Mouse (Mus musculus) neural tube, embryonic 15.5 days (tissue): Measurements from ENCODE around the gene Mindy2. TPM values are rescaled to one million over a fixed set of nuclear protein-coding genes. Genes with fewer than 3 reads are reported as not detected.

Experiments used
- ATAC-seq: fragments of 200-750 bp; cut with Nextera tagmentation; 2 replicates; pipeline ENCODE4 v1.8.0; 2017; ENCODE audit warnings: mild to moderate bottlenecking, moderate TSS enrichment, moderate library complexity; ENCODE audit not compliant: low FRiP score
- H3K27ac ChIP-seq: fragments of 300-500 bp; sonication (generic); replicated peaks from 2 replicates; pipeline ENCODE4 v1.5.1; 2015; ENCODE audit warnings: mild to moderate bottlenecking, inconsistent platforms
- H3K27me3 ChIP-seq: fragments of 300-500 bp; sonication (generic); replicated peaks from 2 replicates; pipeline ENCODE4 v1.6.1; 2015; ENCODE audit warnings: inconsistent platforms
- H3K36me3 ChIP-seq: fragments of 300-500 bp; sonication (generic); 2 replicates; pipeline ENCODE4 v1.6.1; 2015; ENCODE audit warnings: inconsistent platforms
- H3K4me1 ChIP-seq: fragments of 300-500 bp; sonication (generic); 2 replicates; pipeline ENCODE4 v1.6.1; 2015; ENCODE audit warnings: inconsistent platforms
- H3K4me2 ChIP-seq: fragments of 300-500 bp; sonication (generic); 2 replicates; pipeline ENCODE4 v1.6.1; 2015; ENCODE audit warnings: inconsistent platforms, mild to moderate bottlenecking, moderate library complexity
- H3K4me3 ChIP-seq: fragments of 300-500 bp; sonication (generic); replicated peaks from 2 replicates; pipeline ENCODE4 v1.5.1; 2015; ENCODE audit warnings: mild to moderate bottlenecking, inconsistent platforms
- H3K9ac ChIP-seq: fragments of 300-500 bp; sonication (generic); replicated peaks from 2 replicates; pipeline ENCODE4 v1.6.1; 2015; ENCODE audit warnings: mild to moderate bottlenecking, inconsistent platforms
- H3K9me3 ChIP-seq: fragments of 300-500 bp; sonication (generic); replicated peaks from 2 replicates; pipeline ENCODE4 v1.6.1; 2016; ENCODE audit warnings: inconsistent platforms
- WGBS: fragments of 180-500 bp; shearing (Covaris S2); methylation state at CpG from one replicate; pipeline ENCODE4 v1.1.7; 2015; ENCODE audit warnings: mixed read lengths; 5-methylcytosine and 5-hydroxymethylcytosine counted together
- polyA plus RNA-seq: library from polyadenylated mRNA; unstranded; fragments of >200 nt; fragmentation: Nextera tagmentation; extraction: Ambion mirVana; gene quantifications from 2 replicates; pipeline ENCODE4 v1.2.1, GENCODE M21; 2015

Gene Mindy2
- polyA plus RNA-seq, 1 experiment from 2014 or later: 22.3 TPM

DNA sequence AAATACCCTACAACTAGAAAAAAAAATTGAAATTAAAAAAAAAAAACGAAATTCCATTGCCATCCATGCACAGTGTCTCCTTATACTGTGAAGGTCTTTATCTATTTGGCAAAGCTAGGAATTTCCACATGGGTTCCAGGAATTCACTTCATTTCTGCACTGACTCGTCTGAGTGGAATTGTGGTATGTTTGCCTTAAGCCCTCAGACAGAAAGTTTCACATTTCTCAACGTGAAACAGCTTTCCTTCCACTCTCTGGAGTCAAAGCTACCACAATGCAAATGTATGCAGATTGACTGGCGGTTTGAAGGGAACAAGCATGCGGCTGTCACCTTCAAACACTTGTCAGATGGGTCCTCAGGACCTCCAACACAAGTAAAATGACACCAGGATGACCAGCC lies 25.3 kb downstream of the Mindy2 start:
- no peak overlapping the region for H3K27ac ChIP-seq

GRCm38 (mm10) chr9:70629711-70630110 lies 27.3 kb downstream of the Mindy2 start:
- Histone ChIP-seq H3K9me3 (no peaks in the 10 kb centered on the region), H3K9ac (no peak overlapping the region), H3K4me3 (no peak overlapping the region), H3K4me2 (no peak overlapping the region), H3K36me3 (peaks cover 7% of the 10 kb centered on the region), H3K27me3 (no peaks in the 10 kb centered on the region), H3K4me1 (no peaks in the 10 kb centered on the region), H3K27ac (no peak overlapping the region)
- ATAC-seq: no peak
- WGBS: 88% methylated on average over 2 of the region's 2 CpGs

More for the DNA sequence above, 25.3 kb downstream of the Mindy2 start:
- H3K9ac ChIP-seq: no peak overlapping the region
- H3K4me3 ChIP-seq: no peak overlapping the region
- ATAC-seq: no peak
- H3K27me3 ChIP-seq: no peaks in the 10 kb centered on the region
- no peaks in the 10 kb centered on the region for H3K4me1 ChIP-seq
- H3K9me3 ChIP-seq: no peaks in the 10 kb centered on the region
- peaks cover 2% of the 10 kb centered on the region; the same call in 1 of the 2 replicates for H3K36me3 ChIP-seq
- 40% methylated on average over 5 of the region's 5 CpGs for WGBS
- H3K4me2 ChIP-seq: no peak overlapping the region

DNA sequence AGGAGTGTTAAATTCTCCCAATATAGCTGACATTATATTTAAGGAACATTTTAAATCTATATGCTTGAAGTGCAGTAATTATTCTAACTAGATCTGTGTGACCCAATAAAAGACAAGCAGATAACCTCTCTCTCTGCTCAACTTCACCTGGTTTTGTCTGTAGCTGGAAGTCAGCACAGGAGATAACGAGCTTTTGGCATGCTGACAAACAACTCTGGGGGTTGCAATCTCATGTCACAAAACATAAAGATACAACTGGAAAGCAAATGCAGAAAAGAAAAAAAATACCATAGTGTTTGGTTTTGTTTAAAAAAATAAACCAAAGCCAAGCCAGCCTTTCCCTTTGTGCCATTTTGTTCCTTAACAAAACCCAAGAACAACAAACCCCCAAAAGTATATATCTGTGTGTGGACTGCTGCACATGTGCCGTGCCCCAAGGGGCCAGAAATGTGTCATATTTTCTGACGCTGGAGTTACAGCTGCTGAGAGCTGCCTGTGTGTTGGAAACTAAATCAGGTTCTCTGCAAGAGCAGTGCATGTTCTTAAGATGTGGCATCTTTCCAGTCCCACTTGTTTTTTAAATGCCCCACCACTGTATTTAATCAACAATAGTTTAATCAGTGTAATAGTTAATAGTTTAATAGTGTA lies 45.8 kb downstream of the Mindy2 start:
- Histone ChIP-seq H3K36me3 (peaks cover 41% of the 10 kb centered on the region), H3K4me3 (no peak overlapping the region), H3K4me2 (no peak overlapping the region), H3K4me1 (no peaks in the 10 kb centered on the region), H3K27me3 (no peaks in the 10 kb centered on the region), H3K27ac (no peak overlapping the region), H3K9ac (no peak overlapping the region), H3K9me3 (no peaks in the 10 kb centered on the region)
- WGBS: 76% methylated on average over 3 of the region's 3 CpGs
- ATAC-seq: no peak

DNA sequence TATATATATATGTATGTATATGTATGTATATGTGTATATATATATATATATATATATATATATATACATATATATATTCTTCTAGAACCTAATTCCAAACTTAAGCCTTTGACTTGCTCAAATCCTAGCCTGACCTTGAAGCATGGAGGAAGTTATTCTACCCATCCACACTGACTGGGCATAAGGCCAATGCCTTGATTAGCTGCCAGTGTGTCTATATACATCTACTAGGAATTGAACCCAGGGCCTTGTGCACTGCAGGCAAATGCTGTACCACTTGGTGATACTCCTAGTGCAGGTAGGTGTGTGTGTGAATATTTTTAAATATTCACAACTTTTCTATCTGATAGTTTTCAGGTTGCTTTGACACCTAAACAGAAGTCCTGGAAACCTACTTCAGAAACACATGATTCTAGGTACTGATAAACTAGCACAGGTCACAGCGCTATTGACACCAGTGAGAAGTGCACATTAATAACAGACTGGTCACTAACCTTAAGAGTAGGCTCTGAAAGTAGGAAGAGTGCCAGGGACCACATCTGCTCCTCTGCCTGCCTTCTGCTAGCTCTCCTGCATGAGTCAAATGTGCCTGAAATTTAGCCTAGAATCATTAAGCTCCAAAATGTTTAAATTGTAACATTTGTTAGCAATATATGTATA lies 54.7 kb downstream of the Mindy2 start:
- peaks cover 31% of the 10 kb centered on the region for H3K36me3 ChIP-seq
- no peak overlapping the region for H3K27ac ChIP-seq
- H3K9ac ChIP-seq: no peak overlapping the region
- H3K9me3 ChIP-seq: no peaks in the 10 kb centered on the region
- 97% methylated on average over 1 of the region's 1 CpGs for WGBS
- H3K27me3 ChIP-seq: no peaks in the 10 kb centered on the region
- H3K4me2 ChIP-seq: no peak overlapping the region
- no peaks in the 10 kb centered on the region for H3K4me1 ChIP-seq
- ATAC-seq: no peak
- H3K4me3 ChIP-seq: no peak overlapping the region

GRCm38 (mm10) chr9:70598271-70598670 lies 58.7 kb downstream of the Mindy2 start:
- WGBS: 90% methylated on average over 2 of the region's 2 CpGs
- H3K4me3 ChIP-seq: no peak overlapping the region
- H3K36me3 ChIP-seq: peaks cover 23% of the 10 kb centered on the region
- H3K9ac ChIP-seq: no peak overlapping the region
- H3K27me3 ChIP-seq: no peaks in the 10 kb centered on the region
- no peaks in the 10 kb centered on the region for H3K9me3 ChIP-seq
- no peak overlapping the region for H3K4me2 ChIP-seq
- no peak overlapping the region for H3K27ac ChIP-seq
- H3K4me1 ChIP-seq: no peaks in the 10 kb centered on the region
- no peak for ATAC-seq

- H3K4me2 ChIP-seq: no peak overlapping the region
- no peaks in the 10 kb centered on the region for H3K4me1 ChIP-seq
- no peaks in the 10 kb centered on the region for H3K9me3 ChIP-seq
- H3K4me3 ChIP-seq: no peak overlapping the region
- H3K36me3 ChIP-seq: peaks cover 78% of the 10 kb centered on the region
- H3K27ac ChIP-seq: no peak overlapping the region
- no peak overlapping the region for H3K9ac ChIP-seq
- WGBS: 49% methylated on average over 9 of the region's 9 CpGs
- no peaks in the 10 kb centered on the region for H3K27me3 ChIP-seq
- ATAC-seq: no peak
These were observed 65.5 kb downstream of the Mindy2 start for GRCm38 (mm10) chr9:70591486-70591885.

DNA sequence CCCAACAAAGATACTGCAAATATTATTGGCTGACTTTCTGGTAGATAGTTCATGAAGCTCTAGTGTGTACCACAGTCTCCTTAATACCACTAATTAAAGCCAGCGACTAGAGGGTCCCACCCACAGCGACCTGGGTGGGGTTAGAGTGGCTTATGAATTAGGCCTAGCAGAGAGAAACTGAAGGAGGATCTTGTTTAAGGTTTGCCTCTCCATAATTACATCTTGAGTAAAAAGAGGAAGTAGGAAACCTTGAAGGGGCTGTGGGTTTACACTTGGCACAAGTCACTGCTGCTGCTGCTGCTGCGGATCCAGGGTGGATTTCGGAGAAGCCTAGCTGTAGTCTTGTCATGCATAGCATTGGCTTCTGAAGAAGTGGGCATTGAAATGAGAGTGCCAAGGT lies 66.2 kb downstream of the Mindy2 start:
- no peaks in the 10 kb centered on the region for H3K27me3 ChIP-seq
- H3K9ac ChIP-seq: no peak overlapping the region
- H3K4me1 ChIP-seq: no peaks in the 10 kb centered on the region
- no peak overlapping the region for H3K27ac ChIP-seq
- ATAC-seq: no peak
- 95% methylated on average over 4 of the region's 4 CpGs for WGBS
- no peak overlapping the region for H3K4me2 ChIP-seq
- H3K4me3 ChIP-seq: no peak overlapping the region
- H3K36me3 ChIP-seq: peaks cover 85% of the 10 kb centered on the region
- no peaks in the 10 kb centered on the region for H3K9me3 ChIP-seq

DNA sequence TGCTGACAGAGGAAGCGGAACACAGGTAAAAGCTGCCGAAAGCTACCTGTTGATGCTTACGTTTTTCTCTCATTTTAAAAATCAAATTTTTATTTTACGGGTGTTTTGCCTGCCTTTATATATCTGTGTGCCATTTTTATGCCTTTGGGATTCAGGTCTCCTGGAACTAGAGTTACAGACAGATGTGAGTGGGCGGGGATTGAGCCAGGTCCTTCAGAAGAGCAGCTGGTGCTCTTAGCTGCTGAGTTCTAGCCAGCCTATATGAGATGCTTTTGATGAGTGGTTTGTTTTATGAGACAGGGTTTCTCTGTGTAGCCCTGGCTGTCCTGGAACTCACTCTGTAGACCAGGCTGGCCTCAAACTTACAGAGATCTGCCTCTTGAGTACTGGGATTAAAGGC lies 69.8 kb downstream of the Mindy2 start:
- Histone ChIP-seq H3K27me3 (no peaks in the 10 kb centered on the region), H3K4me2 (no peak overlapping the region), H3K4me1 (no peaks in the 10 kb centered on the region), H3K9ac (no peak overlapping the region), H3K9me3 (no peaks in the 10 kb centered on the region), H3K27ac (no peak overlapping the region), H3K36me3 (peaks cover 85% of the 10 kb centered on the region), H3K4me3 (no peak overlapping the region)
- no peak for ATAC-seq
- 96% methylated on average over 5 of the region's 5 CpGs for WGBS

- Histone ChIP-seq H3K36me3 (peaks cover 84% of the 10 kb centered on the region), H3K9me3 (no peaks in the 10 kb centered on the region), H3K27ac (no peak overlapping the region), H3K4me2 (no peak overlapping the region), H3K9ac (no peak overlapping the region), H3K4me1 (no peaks in the 10 kb centered on the region), H3K4me3 (no peak overlapping the region), H3K27me3 (no peaks in the 10 kb centered on the region)
- no peak for ATAC-seq
- 78% methylated on average over 5 of the region's 5 CpGs for WGBS
These were observed 71.8 kb downstream of the Mindy2 start for GRCm38 (mm10) chr9:70585172-70585571.

DNA sequence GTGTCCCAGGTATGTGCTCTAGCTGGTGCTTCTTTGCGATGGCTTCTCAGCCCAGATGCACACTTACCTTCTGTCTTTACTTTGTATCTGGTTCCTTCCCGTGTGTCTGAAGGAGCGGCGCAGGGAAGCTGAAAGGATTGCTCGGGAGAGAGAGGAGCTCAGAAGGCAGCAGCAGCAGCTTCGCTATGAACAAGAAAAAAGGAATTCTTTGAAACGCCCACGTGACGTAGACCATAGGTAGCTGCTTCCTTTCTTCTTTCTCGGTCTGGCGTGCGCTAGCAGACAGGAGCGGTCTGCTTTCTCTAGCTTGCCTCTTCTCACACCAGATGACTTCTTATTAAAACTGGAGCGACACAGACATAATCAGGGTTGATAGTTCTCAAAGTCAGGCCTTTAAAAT lies 72.3 kb downstream of the Mindy2 start:
- H3K4me2 ChIP-seq: no peak overlapping the region
- no peaks in the 10 kb centered on the region for H3K27me3 ChIP-seq
- WGBS: 92% methylated on average over 14 of the region's 14 CpGs
- H3K9ac ChIP-seq: no peak overlapping the region
- no peak overlapping the region for H3K4me3 ChIP-seq
- H3K4me1 ChIP-seq: no peaks in the 10 kb centered on the region
- peaks cover 85% of the 10 kb centered on the region for H3K36me3 ChIP-seq
- no peak overlapping the region for H3K27ac ChIP-seq
- ATAC-seq: no peak
- no peaks in the 10 kb centered on the region for H3K9me3 ChIP-seq

DNA sequence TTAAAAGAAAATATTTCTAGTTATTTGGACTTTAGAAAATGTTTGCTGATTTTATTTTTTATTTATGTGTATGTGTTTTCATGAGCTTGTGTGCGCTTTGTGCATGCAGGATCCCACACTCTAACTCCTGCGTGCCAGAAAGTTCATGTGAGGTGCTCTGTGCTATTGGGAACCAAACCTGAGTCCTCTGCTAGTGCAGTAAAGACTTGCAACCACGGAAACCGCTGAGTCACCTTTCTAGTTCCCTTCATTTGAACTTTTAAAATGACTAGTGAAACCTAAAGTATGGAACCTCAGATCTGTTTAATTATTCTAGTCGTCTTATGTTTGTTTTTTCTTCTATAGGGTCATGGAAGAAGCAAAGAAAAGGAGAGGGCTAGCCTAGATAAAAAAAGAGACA lies 76.0 kb downstream of the Mindy2 start:
- H3K4me3 ChIP-seq: no peak overlapping the region
- H3K36me3 ChIP-seq: peaks cover 62% of the 10 kb centered on the region
- H3K9me3 ChIP-seq: no peaks in the 10 kb centered on the region
- no peak overlapping the region for H3K27ac ChIP-seq
- no peak overlapping the region for H3K4me2 ChIP-seq
- no peak overlapping the region for H3K9ac ChIP-seq
- WGBS: 89% methylated on average over 5 of the region's 5 CpGs
- H3K4me1 ChIP-seq: no peaks in the 10 kb centered on the region
- no peak for ATAC-seq
- H3K27me3 ChIP-seq: no peaks in the 10 kb centered on the region

- H3K9me3 ChIP-seq: no peaks in the 10 kb centered on the region
- no peak overlapping the region for H3K4me3 ChIP-seq
- H3K27ac ChIP-seq: no peak overlapping the region
- H3K9ac ChIP-seq: no peak overlapping the region
- peaks cover 54% of the 10 kb centered on the region for H3K36me3 ChIP-seq
- no peak overlapping the region for H3K4me2 ChIP-seq
- no peaks in the 10 kb centered on the region for H3K27me3 ChIP-seq
- 97% methylated on average over 2 of the region's 2 CpGs for WGBS
- no peaks in the 10 kb centered on the region for H3K4me1 ChIP-seq
- no peak for ATAC-seq
These were observed 78.9 kb downstream of the Mindy2 start for GRCm38 (mm10) chr9:70578123-70578522.
